Mouse (Mus musculus) brain, embryonic 18.5 days (tissue): ENCODE data around the gene Vamp1.

ENCODE experiments used
- DNase-seq: peaks from one replicate; pipeline ENCODE4 v3.0.0-alpha.2; 2012; ENCODE audit warnings: low read depth, low spot score

The Vamp1 gene

DNA sequence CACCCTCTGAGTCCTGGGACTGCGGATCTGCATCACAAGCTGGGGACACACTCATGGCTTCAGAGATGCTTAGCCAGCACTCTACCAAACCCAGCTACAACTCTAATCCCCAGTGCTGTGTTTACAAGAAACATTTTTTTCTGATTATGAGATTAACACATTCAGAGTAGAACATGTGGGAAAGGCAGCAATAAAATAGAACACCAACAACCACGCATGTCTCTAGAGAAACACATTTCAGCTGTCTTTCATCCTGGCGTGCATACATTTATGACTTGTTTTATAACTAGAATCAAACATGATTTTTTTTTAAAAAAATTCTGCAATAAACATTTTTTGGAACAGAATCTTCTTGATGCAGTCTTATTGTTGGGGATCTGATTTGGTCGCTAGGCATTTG is 71.6 kb downstream of the Vamp1 start:
- DNase-seq, result no peak

DNA sequence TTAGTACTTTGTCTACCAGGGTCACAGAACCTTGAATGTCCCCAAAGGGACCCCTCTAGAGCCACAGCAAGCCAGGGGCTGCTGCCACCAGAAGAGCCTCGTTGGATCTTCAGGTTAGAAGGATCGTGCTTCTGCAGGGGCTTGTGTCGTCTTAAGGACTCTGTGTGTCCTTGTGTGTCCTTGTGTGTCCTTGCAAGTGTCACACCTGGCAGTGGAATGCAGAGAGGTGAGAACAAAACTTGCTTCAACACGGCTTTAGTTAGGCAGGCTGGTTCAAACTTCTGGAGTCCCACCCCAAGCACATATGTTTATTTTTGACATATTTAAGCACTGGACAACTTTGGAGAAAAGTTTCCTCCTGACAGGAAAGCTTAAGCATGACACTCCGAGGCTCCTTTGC is 73.4 kb downstream of the Vamp1 start:
- DNase-seq, result no peak

DNA sequence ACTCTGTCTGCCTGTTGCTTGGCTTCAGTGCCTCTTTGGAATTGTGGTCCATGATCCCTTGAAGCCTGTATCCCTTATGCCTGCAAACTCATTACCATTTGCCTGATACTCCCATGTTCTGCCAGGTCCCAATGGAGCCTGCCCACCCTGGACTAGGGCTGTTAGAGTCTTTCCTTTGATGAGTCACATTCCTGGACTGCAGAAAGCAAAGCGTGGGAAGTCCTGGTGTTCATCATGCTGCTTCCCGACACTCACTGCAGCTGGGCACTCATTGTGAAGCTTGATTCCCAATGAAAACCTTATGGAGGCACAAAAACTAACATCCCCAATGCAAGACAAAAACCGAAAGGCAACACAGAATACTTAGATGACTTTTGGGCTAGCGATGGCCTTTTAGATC is 76.0 kb downstream of the Vamp1 start:
- no peak for DNase-seq

DNA sequence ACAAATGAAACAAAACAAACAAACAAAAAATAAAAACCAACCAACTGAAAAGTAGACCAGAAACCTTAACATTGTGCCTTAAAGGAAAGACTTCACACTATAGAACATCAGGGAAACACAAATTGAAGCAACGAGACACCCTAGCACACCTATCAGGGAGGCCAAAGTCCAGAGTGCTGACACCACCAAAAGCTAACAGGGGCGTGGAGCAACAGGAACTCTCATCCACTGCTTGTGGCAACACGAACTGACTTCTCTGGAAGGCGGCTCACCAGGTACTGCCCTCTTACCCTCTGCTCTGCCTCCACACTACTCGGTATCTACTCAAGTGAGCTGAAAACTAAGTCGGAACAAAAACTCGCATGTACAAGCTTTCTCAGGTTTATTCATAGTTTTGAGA is 76.9 kb downstream of the Vamp1 start:
- DNase-seq, result no peak

DNA sequence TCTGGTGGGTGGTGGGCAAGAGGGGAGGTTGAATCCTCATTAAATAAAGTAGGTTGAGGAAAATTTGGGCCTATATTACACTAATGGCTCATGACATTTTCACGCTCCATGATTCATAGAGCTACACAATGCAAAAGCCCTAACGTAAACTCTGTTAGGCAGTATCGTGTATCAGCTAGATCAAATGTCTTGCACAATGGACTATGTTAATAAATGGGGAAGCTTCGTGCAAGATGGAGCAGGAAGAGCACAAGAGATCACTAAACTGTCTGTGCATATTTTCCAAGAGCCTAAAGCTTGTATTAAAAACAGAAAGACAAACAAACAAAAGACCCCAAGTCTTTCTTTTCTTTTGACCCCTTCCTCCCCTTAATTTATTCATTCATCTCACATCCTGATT is 78.7 kb downstream of the Vamp1 start:
- DNase-seq, result no peak
